Mouse (Mus musculus) MEL (cell line): Measurements from ENCODE around the gene Riox1. TPM values are rescaled to one million over a fixed set of nuclear protein-coding genes. Genes with fewer than 3 reads are reported as not detected.

ENCODE experiments used
- DNase-seq: peaks from one replicate; pipeline ENCODE4 v3.0.0; 2011; ENCODE audit warnings: low read depth, low spot score
- H3K27ac ChIP-seq: 2 replicates; pipeline ENCODE4 v1.5.1; 2012; ENCODE audit warnings: low read depth, mild to moderate bottlenecking, control low read depth, low read length, moderate library complexity; ENCODE audit not compliant: control insufficient read depth
- H3K27me3 ChIP-seq, 2 experiments: fragments of 150-350 bp in 1 of 2; sonication (generic) in 1 of 2; 2 replicates each; pipeline ENCODE4 v1.6.1; 2012; ENCODE audit warnings: low read length in 2 of 2, mild to moderate bottlenecking in 2 of 2, improper control_type of control experiment in 1 of 2, moderate library complexity in 1 of 2; ENCODE audit not compliant: insufficient read depth in 2 of 2, control insufficient read depth in 1 of 2
- H3K36me3 ChIP-seq, 2 experiments: 2 replicates each; pipeline ENCODE4 v1.6.1; 2012 to 2014; ENCODE audit warnings: low read length in 2 of 2, improper control_type of control experiment in 1 of 2, inconsistent platforms in 1 of 2, mild to moderate bottlenecking in 1 of 2; ENCODE audit not compliant: insufficient read depth in 2 of 2, control insufficient read depth in 1 of 2
- H3K4me1 ChIP-seq, 2 experiments: fragments of 150-350 bp in 1 of 2; sonication (generic) in 1 of 2; 2 replicates each; pipeline ENCODE4 v1.6.1; 2012; ENCODE audit warnings: low read length in 2 of 2, improper control_type of control experiment in 1 of 2, mild to moderate bottlenecking in 1 of 2; ENCODE audit not compliant: insufficient read depth in 2 of 2, control insufficient read depth in 1 of 2
- H3K4me3 ChIP-seq, 2 experiments: fragments of 150-350 bp in 1 of 2; sonication (generic) in 1 of 2; 2 replicates each; pipeline ENCODE4 v1.5.1; 2012; ENCODE audit warnings: low read depth in 2 of 2, low read length in 2 of 2, mild to moderate bottlenecking in 2 of 2, moderate library complexity in 2 of 2, control low read depth in 1 of 2, improper control_type of control experiment in 1 of 2; ENCODE audit not compliant: control insufficient read depth in 1 of 2, insufficient read depth in 1 of 2
- H3K79me2 ChIP-seq: 2 replicates; pipeline ENCODE4 v1.6.1; 2012; ENCODE audit warnings: mild to moderate bottlenecking, low read length, moderate library complexity; ENCODE audit not compliant: control insufficient read depth, poor library complexity, insufficient read depth
- H3K9ac ChIP-seq: 2 replicates; pipeline ENCODE4 v1.6.1; 2012; ENCODE audit warnings: low read depth, mild to moderate bottlenecking, control low read depth, low read length, moderate library complexity; ENCODE audit not compliant: control insufficient read depth, poor library complexity, severe bottlenecking
- H3K9me3 ChIP-seq: fragments of 150-350 bp; sonication (generic); replicated peaks from 2 replicates; pipeline ENCODE4 v1.6.1; 2012; ENCODE audit warnings: mild to moderate bottlenecking, low read length, improper control_type of control experiment, moderate library complexity; ENCODE audit not compliant: insufficient read depth
- BHLHE40 ChIP-seq: IDR thresholded peaks from 2 replicates; pipeline ENCODE4 v1.6.1; 2012; ENCODE audit warnings: low read depth, mild to moderate bottlenecking, inconsistent platforms, low read length, improper control_type of control experiment, borderline replicate concordance
- CHD1 ChIP-seq: IDR thresholded peaks from 2 replicates; pipeline ENCODE4 v1.6.1; 2012; ENCODE audit warnings: low read depth, mild to moderate bottlenecking, inconsistent platforms, low read length, improper control_type of control experiment
- CHD2 ChIP-seq: IDR thresholded peaks from 2 replicates; pipeline ENCODE4 v1.6.1; 2011; ENCODE audit warnings: low read length, improper control_type of control experiment
- CTCF ChIP-seq, 3 experiments: IDR thresholded peaks in 2 of 3; conservative IDR thresholded peaks in 1 of 3; 2 replicates each; pipeline ENCODE4 v1.5.1; 2011 to 2012; ENCODE audit warnings: low read length in 3 of 3, low read depth in 2 of 3, mild to moderate bottlenecking in 2 of 3, improper control_type of control experiment in 1 of 3, inconsistent platforms in 1 of 3, mixed read lengths in 1 of 3, moderate library complexity in 1 of 3; ENCODE audit not compliant: control insufficient read depth in 1 of 3, insufficient read depth in 1 of 3, poor library complexity in 1 of 3, severe bottlenecking in 1 of 3
- E2F4 ChIP-seq: IDR thresholded peaks from 2 replicates; pipeline ENCODE4 v1.6.1; 2011; ENCODE audit warnings: low read depth, low read length, improper control_type of control experiment, borderline replicate concordance
- ELF1 ChIP-seq: IDR thresholded peaks from 2 replicates; pipeline ENCODE4 v1.6.1; 2014; ENCODE audit warnings: low read depth, mild to moderate bottlenecking, inconsistent platforms, low read length, improper control_type of control experiment, moderate library complexity
- EP300 ChIP-seq, 2 experiments: IDR thresholded peaks; 2 replicates each; pipeline ENCODE4 v1.6.1; 2011; ENCODE audit warnings: improper control_type of control experiment in 2 of 2, low read length in 2 of 2, low read depth in 1 of 2, mild to moderate bottlenecking in 1 of 2
- ETS1 ChIP-seq: IDR thresholded peaks from 2 replicates; pipeline ENCODE4 v1.6.1; 2012; ENCODE audit warnings: low read depth, mild to moderate bottlenecking, inconsistent platforms, low read length, improper control_type of control experiment, moderate library complexity
- HCFC1 ChIP-seq: IDR thresholded peaks from 2 replicates; pipeline ENCODE4 v1.6.1; 2012; ENCODE audit warnings: low read depth, mild to moderate bottlenecking, inconsistent platforms, low read length, improper control_type of control experiment, moderate library complexity
- KAT2A ChIP-seq: conservative IDR thresholded peaks from 2 replicates; pipeline ENCODE4 v1.6.1; 2012; ENCODE audit warnings: low read depth, low read length, improper control_type of control experiment, inconsistent platforms
- MAFK ChIP-seq: IDR thresholded peaks from 2 replicates; pipeline ENCODE4 v1.6.1; 2011; ENCODE audit warnings: low read depth, mild to moderate bottlenecking, low read length, improper control_type of control experiment, borderline replicate concordance
- MAX ChIP-seq: IDR thresholded peaks from 2 replicates; pipeline ENCODE4 v1.6.1; 2011; ENCODE audit warnings: low read length, improper control_type of control experiment
- MAZ ChIP-seq: IDR thresholded peaks from 2 replicates; pipeline ENCODE4 v1.6.1; 2012; ENCODE audit warnings: low read depth, mild to moderate bottlenecking, inconsistent platforms, low read length, improper control_type of control experiment
- MXI1 ChIP-seq: IDR thresholded peaks from 2 replicates; pipeline ENCODE4 v1.6.1; 2011; ENCODE audit warnings: mild to moderate bottlenecking, low read depth, low read length, improper control_type of control experiment
- MYB ChIP-seq: IDR thresholded peaks from 2 replicates; pipeline ENCODE4 v1.6.1; 2011; ENCODE audit warnings: mild to moderate bottlenecking, low read depth, low read length, improper control_type of control experiment
- MYC ChIP-seq: IDR thresholded peaks from 2 replicates; pipeline ENCODE4 v1.6.1; 2011; ENCODE audit warnings: low read depth, mild to moderate bottlenecking, low read length, improper control_type of control experiment, moderate library complexity
- NELFE ChIP-seq: IDR thresholded peaks from 2 replicates; pipeline ENCODE4 v1.6.1; 2011; ENCODE audit warnings: low read depth, low read length, improper control_type of control experiment
- NRF1 ChIP-seq: IDR thresholded peaks from 2 replicates; pipeline ENCODE4 v1.6.1; 2014; ENCODE audit warnings: low read depth, mild to moderate bottlenecking, inconsistent platforms, low read length, improper control_type of control experiment, moderate library complexity; ENCODE audit not compliant: poor library complexity, insufficient read depth, severe bottlenecking
- POLR2A ChIP-seq, 2 experiments: IDR thresholded peaks; 2 replicates each; pipeline ENCODE4 v1.6.1; 2011 to 2012; ENCODE audit warnings: low read length in 2 of 2, mild to moderate bottlenecking in 2 of 2, control low read depth in 1 of 2, improper control_type of control experiment in 1 of 2, low read depth in 1 of 2, moderate library complexity in 1 of 2; ENCODE audit not compliant: control insufficient read depth in 1 of 2, insufficient read depth in 1 of 2, poor library complexity in 1 of 2
- POLR2AphosphoS2 ChIP-seq: IDR thresholded peaks from 2 replicates; pipeline ENCODE4 v1.6.1; 2011; ENCODE audit warnings: low read length, improper control_type of control experiment
- RAD21 ChIP-seq: IDR thresholded peaks from 2 replicates; pipeline ENCODE4 v1.6.1; 2011; ENCODE audit warnings: mild to moderate bottlenecking, low read depth, low read length, improper control_type of control experiment
- RCOR1 ChIP-seq: IDR thresholded peaks from 2 replicates; pipeline ENCODE4 v1.6.1; 2012; ENCODE audit warnings: low read depth, mild to moderate bottlenecking, inconsistent platforms, low read length, improper control_type of control experiment
- SIN3A ChIP-seq: IDR thresholded peaks from 2 replicates; pipeline ENCODE4 v1.6.1; 2012; ENCODE audit warnings: low read length, improper control_type of control experiment, inconsistent platforms
- SMC3 ChIP-seq: IDR thresholded peaks from 2 replicates; pipeline ENCODE4 v1.6.1; 2011; ENCODE audit warnings: low read depth, low read length, improper control_type of control experiment
- TBP ChIP-seq: IDR thresholded peaks from 2 replicates; pipeline ENCODE4 v1.8.0; 2011; ENCODE audit warnings: low read depth, low read length, improper control_type of control experiment
- TCF12 ChIP-seq: IDR thresholded peaks from 2 replicates; pipeline ENCODE4 v1.6.1; 2014; ENCODE audit warnings: low read depth, mild to moderate bottlenecking, inconsistent platforms, low read length, improper control_type of control experiment, moderate library complexity
- UBTF ChIP-seq: IDR thresholded peaks from 2 replicates; pipeline ENCODE4 v1.6.1; 2012; ENCODE audit warnings: low read depth, mild to moderate bottlenecking, inconsistent platforms, low read length, improper control_type of control experiment, moderate library complexity, borderline replicate concordance; ENCODE audit not compliant: insufficient read depth
- ZC3H11A ChIP-seq: IDR thresholded peaks from 2 replicates; pipeline ENCODE4 v1.6.1; 2012; ENCODE audit warnings: low read depth, mild to moderate bottlenecking, inconsistent platforms, low read length, improper control_type of control experiment
- ZMIZ1 ChIP-seq: IDR thresholded peaks from 2 replicates; pipeline ENCODE4 v1.6.1; 2012; ENCODE audit warnings: low read depth, mild to moderate bottlenecking, inconsistent platforms, low read length, improper control_type of control experiment, moderate library complexity
- polyA plus RNA-seq, 2 experiments: library from polyadenylated mRNA; stranded (reverse) in 1 of 2; unstranded in 1 of 2; fragments of >175 nt in 1 of 2; fragments of >200 nt in 1 of 2; gene quantifications; 2 replicates each; pipeline versions ENCODE4 v1.2.1 to v1.2.4; 2012; ENCODE audit warnings: low replicate concordance in 2 of 2, low read depth in 1 of 2; ENCODE audit not compliant: insufficient read length in 2 of 2, insufficient read depth in 1 of 2, missing spikeins in 1 of 2
- total RNA-seq: library from RNA; depleted of rRNA; stranded (reverse); fragments of 300-350 nt; gene quantifications from 2 replicates; pipeline ENCODE4 v1.2.3, GENCODE M21; 2012

The Riox1 gene
- total and polyA plus RNA-seq, 3 experiments: 46.6 to 47.1 TPM; not detected in 1

- no peaks in the 10 kb centered on the region for H3K9me3 ChIP-seq
- peak overlapping the region; percentile 74 to 79 for H3K4me3 ChIP-seq
- H3K79me2 ChIP-seq: peaks cover 13% of the 10 kb centered on the region
- peak overlapping the region; percentile 93 for H3K27ac ChIP-seq
- H3K27me3 ChIP-seq: no peaks in the 10 kb centered on the region
- DNase-seq: no peak
- peak overlapping the region; percentile 82 for H3K9ac ChIP-seq
- TF ChIP-seq BHLHE40 (peak; percentile 44), MAZ (no peak), MAX (no peak), RCOR1 (no peak), NRF1 (no peak), SIN3A (no peak), MYC (0 out of 2 replicates have a peak, but pooled peaks have one; percentile 51), ETS1 (peak; percentile 63), UBTF (no peak), HCFC1 (no peak), SMC3 (no peak), E2F4 (no peak), MYB (no peak), MXI1 (peak; percentile 86; the same call in 1 of the 2 replicates), RAD21 (no peak), EP300 (IDR thresholded peaks at IDR 0.05; ENCODE audit: low read depth in 1 of 2, low read length in 2 of 2) (peak in 1 of 2 experiments; percentile 52; a peak in 1 of 4 replicates)
- H3K36me3 ChIP-seq: peaks cover 0 to 18% of the 10 kb centered on the region in 2 experiments; a peak in 3 of 4 replicates
- peaks cover 10 to 14% of the 10 kb centered on the region in 2 experiments for H3K4me1 ChIP-seq
Observed at GRCm38 (mm10) chr12:83987242-83987582, 36.8 kb downstream of the Riox1 start.

- H3K4me1 ChIP-seq: peaks cover 10 to 14% of the 10 kb centered on the region in 2 experiments
- peak within 1 kb of the TSS; percentile 74 to 79 for H3K4me3 ChIP-seq
- peak within 1 kb of the TSS; percentile 93 for H3K27ac ChIP-seq
- peaks cover 0 to 18% of the 10 kb centered on the region in 2 experiments; a peak in 3 of 4 replicates for H3K36me3 ChIP-seq
- H3K27me3 ChIP-seq: no peaks in the 10 kb centered on the region
- H3K9me3 ChIP-seq: no peaks in the 10 kb centered on the region
- peaks cover 13% of the 10 kb centered on the region for H3K79me2 ChIP-seq
- DNase-seq: peak; percentile 93
- peak within 1 kb of the TSS; percentile 82 for H3K9ac ChIP-seq
- peak; percentile 78; the same call in 1 of the 2 replicates for TF ChIP-seq ZMIZ1
- no peak for TF ChIP-seq CHD2
- TF ChIP-seq CHD1: no peak
- peak; percentile 35; the same call in 1 of the 2 replicates for TF ChIP-seq KAT2A
- TF ChIP-seq SIN3A: peak; percentile 36
- peak; percentile 49; the same call in 1 of the 2 replicates for TF ChIP-seq ELF1
- peak; percentile 28; the same call in 1 of the 2 replicates for TF ChIP-seq NELFE
- TF ChIP-seq MXI1: 0 out of 2 replicates have a peak, but pooled peaks have one; percentile 11
- no peak for TF ChIP-seq EP300 (IDR thresholded peaks at IDR 0.05; ENCODE audit: low read depth in 1 of 2, low read length in 2 of 2)
- TF ChIP-seq MAFK: no peak
- no peak; the same call in 1 of the 2 replicates for TF ChIP-seq MAX
- peak; percentile 20 for TF ChIP-seq RAD21
- peak; percentile 15; the same call in 1 of the 2 replicates for TF ChIP-seq ZC3H11A
- 0 out of 2 replicates have a peak, but pooled peaks have one; percentile 48 for TF ChIP-seq TCF12
- peak in 2 of 3 experiments; percentile 37 to 41; a peak in 4 of 6 replicates for TF ChIP-seq CTCF (IDR thresholded peaks at IDR 0.05 in 2 of 3, conservative IDR thresholded peaks at IDR 0.05 in 1 of 3; ENCODE audit: control insufficient read depth in 1 of 3, insufficient read depth in 1 of 3, low read depth in 2 of 3, low read length in 3 of 3, poor library complexity in 1 of 3, severe bottlenecking in 1 of 3)
- peak; percentile 29; the same call in 1 of the 2 replicates for TF ChIP-seq SMC3
- TF ChIP-seq POLR2A (IDR thresholded peaks at IDR 0.05; ENCODE audit: control insufficient read depth in 1 of 2, insufficient read depth in 1 of 2, low read depth in 1 of 2, low read length in 2 of 2, poor library complexity in 1 of 2): peak; percentile 60 to 69
- TF ChIP-seq RCOR1: no peak
- TF ChIP-seq POLR2AphosphoS2: peak; percentile 64; the same call in 1 of the 2 replicates
- peak; percentile 80 for TF ChIP-seq TBP
Observed at GRCm38 (mm10) chr12:83987583-83988441, 37.4 kb downstream of the Riox1 start, which contains the start of gene Acot2. Gene Acot2, plus strand, starts transcription at chr12:83987861.
